Mouse (Mus musculus) c-Kit-positive CD71-positive TER-119-positive erythroid progenitor cells, embryonic 14.5 days (primary cell): ENCODE measurements around the gene Mbd5.
A peak's percentile ranks its signal among the peaks of the same experiment; 100 is the strongest.

Source experiments
- DNase-seq: peaks from one replicate; pipeline ENCODE4 v3.0.0-alpha.2; 2013; ENCODE audit warnings: low spot score

Gene Mbd5

GRCm38 (mm10) chr2:48948841-48949584 is at the start of gene Mbd5:
Gene Mbd5 (plus strand): TSS chr2:48949508.
- DNase-seq = peak; percentile 95

- peak; percentile 3 for DNase-seq
These were observed 40.4 kb upstream of the Mbd5 start for GRCm38 (mm10) chr2:48908866-48909265.

GRCm38 (mm10) chr2:48914185-48914584 is 35.1 kb upstream of the Mbd5 start:
- DNase-seq = no peak

GRCm38 (mm10) chr2:48915832-48916231 is 33.5 kb upstream of the Mbd5 start:
- DNase-seq = no peak

DNA sequence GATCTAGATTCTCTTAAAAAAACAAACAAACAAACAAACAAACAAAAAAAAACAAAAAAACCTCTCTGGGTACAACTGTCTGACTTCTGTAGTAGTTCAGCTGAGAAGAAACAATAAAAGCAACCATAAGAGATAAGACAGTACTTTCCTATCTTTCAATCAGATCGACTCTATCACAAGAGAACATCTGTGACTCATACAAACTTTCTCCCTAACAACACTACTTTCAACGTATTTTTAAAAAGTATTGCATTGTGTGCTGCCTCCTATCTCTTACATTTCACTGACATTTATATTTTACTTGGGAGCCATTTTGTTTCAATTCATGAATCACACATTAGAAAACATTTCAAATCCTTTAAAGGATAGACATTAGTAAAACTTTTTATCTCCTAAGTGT is 14.2 kb upstream of the Mbd5 start:
- no peak for DNase-seq

GRCm38 (mm10) chr2:48947761-48948160 is 1.5 kb upstream of the Mbd5 start:
- no peak for DNase-seq

DNA sequence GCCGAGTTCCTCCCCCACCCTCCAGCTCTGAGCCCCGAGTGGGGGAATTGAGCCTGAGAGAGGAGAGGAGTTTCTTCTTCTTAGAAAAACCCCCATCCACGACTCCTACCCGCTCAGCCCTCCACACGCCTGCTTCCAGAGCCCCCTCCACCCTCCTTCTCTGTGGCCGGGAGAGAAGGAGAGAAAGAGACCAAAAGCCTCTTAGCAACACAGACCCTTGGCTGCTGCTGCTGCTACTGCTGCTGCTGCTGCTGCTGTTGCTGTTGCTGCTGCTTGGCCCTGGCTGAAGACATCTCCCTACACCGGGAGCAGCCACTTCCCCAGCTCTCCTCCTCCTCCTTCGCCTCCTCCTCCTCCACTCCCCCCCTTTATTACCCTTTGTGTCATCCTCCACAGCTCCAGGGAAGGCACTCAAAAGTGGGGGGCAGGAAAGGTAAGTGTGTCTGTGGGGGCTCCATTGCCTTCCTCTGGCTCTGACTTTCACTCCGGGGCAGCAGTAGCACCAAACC is 489 bp downstream of the Mbd5 start:
- peak; percentile 29 for DNase-seq

GRCm38 (mm10) chr2:48950252-48950315 is 776 bp downstream of the Mbd5 start, which contains the start of gene Orc4:
Gene Orc4 (minus strand): TSS chr2:48950277.
- DNase-seq = no peak

DNA sequence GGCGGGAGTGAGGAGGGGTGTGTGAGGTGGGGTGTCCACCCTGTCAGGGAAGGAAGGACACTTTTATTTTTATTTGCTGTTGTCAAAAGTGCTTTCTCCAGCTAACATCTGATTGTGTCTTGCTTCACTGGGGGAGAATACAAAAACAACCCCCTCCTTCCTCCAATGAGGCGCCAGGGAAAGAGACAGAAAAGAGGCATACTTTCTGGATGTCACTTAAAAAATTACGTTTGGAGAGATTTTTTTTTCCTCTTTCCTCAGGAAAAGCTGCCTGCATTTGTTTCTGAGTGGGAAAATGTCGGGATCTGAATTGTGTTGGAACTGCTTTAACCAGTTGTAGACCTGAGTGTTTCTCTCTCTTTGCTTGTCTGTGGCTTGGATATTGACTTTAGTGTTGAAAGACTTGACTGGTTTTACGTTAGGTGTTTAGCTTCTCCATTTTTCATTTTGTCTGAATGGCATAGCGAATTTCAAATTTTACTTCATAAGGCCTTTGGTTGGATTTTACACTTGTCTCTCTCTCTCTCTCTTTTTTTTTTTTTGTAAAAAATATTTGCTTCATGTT is 1.1 kb downstream of the Mbd5 start:
- peak; percentile 29 for DNase-seq

DNA sequence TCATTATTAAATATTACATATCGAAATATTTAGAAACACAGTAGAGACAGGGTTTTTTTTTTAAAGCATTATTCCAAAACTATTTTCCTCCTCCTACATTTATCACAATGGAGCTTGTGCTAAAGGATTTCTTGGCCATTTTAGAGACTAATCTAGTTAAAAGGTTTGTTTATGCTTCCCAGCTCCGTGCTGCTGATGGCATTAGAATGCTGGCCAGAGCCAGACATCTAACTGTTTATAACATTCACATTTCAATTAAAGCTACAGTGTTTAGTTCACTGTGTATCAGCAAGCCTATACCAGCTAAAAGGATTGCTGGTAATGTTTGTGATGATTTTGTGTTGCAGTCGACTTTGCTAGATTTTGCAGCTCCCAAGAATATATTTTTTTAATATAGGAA is 7.3 kb downstream of the Mbd5 start:
- DNase-seq = no peak

GRCm38 (mm10) chr2:48978920-48979319 is 29.6 kb downstream of the Mbd5 start:
- no peak for DNase-seq

DNA sequence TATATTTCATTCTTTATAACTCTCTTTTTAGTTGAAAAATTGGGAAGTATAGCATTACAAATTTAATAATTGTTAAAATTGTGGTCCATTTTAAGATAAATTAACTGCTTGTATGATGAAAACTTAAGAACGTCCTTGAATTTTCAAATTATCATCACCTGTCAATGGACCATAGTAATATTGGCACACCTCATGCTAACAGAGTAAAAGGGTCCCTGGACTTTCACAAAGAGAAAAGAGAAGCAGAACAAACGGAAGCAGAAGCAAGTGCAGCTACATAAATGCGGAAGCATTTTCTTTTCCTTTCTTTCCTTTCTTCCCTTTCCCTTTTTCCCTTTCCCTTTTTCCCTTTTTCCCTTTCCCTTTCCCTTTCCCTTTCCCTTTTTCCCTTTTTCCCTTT is 41.0 kb downstream of the Mbd5 start:
- DNase-seq = no peak

DNA sequence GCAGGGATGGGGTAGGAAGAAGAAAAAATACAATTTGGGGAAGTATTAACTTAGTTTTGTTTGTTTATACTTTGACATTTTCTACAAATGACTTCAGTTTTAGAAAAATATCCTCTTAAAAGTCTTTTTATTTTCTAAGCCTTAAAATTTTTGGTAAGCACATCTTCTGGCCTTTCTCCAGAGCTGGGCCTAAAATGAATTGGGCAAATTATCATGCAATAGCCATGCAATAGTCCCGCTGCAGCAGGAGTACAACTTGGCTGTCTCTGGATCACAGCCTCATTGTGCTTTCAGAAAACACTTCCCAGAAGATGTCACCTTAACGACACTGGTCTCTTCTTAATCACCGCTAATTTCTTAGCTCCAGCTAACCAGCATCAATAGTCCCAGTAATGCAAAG is 91.2 kb downstream of the Mbd5 start:
- no peak for DNase-seq

GRCm38 (mm10) chr2:49050030-49050429 is 100.7 kb downstream of the Mbd5 start:
- DNase-seq = no peak

DNA sequence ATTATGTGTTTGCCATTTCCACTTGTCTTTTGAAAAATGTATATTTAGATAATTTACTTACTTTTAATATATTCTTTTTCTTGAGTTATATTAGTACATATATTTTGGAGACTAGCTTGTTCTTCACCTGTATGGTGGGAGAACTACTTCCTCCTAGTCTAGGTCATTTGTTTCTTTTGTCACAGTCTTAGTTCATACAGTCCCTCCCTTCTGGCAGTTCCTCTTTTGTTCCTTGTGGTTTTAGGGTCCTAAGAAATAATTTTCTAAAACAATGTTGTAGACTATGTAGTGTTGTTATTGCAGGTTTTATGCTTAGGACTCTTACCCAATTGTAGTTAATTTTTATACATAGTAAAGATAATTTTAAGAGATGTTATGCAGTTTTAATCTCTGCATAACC is 118.6 kb downstream of the Mbd5 start:
- no peak for DNase-seq

- DNase-seq = no peak
These were observed 135.7 kb downstream of the Mbd5 start for GRCm38 (mm10) chr2:49084966-49085365.

GRCm38 (mm10) chr2:49090771-49091170 is 141.5 kb downstream of the Mbd5 start:
- no peak for DNase-seq

GRCm38 (mm10) chr2:49096765-49097164 is 147.5 kb downstream of the Mbd5 start:
- no peak for DNase-seq

DNA sequence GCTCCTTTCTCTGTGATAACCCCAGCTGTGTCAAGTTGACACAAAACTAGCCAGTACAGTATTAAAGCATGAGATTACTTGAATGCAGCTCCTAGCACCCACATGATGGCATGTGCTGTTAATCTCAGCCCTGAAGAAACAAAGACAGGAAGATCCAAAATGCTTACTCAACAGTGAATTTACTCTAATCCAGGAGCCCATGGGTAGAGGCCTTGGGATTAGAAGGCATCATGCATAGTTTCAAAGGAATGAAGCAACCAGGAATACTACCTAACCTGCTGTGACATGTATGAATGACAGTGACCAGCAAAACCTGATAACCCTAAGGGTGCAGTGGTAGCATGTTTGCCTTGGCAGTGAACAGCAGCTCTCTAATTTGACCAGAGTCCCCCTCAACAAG is 159.6 kb downstream of the Mbd5 start:
- DNase-seq = no peak

DNA sequence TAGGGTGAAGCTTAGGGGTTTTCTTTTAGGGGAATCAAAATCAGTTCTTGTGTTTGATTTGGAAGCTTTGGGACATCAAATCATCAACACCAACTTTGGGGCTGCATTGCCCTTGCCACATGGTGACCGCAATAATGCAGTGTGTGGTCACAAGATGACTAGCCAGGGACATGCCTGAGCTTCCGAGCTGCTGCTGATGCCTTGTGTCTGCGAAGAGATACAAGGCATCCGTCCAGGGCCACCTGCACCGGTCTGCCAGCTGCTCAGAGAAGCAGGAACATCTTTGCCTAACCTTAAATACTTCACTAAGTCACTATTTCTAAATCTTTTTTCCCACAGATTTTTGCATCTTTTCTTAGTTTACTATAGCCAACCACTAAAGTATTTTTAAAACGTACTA is 170.6 kb downstream of the Mbd5 start:
- DNase-seq = no peak

GRCm38 (mm10) chr2:49121603-49122002 is 172.3 kb downstream of the Mbd5 start:
- no peak for DNase-seq

DNA sequence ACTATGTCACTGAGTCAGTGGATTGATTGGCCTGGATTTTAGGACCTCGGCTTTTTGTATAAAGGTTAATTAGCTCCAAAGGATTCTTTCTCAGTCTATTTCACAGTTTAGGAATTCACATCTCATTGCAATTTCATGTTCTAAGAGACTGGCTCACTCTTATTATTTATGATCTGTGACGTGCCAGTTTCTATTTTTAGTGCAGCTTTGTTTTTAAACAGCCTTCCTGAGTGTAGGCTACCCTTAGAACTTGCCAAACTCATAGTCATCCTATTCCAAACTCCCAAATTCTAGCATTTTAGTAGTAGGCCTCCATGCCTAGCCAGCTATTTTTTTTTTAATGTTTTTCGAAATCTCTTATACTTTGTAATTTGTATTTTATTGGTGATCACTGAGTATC is 192.9 kb downstream of the Mbd5 start:
- no peak for DNase-seq

- DNase-seq = no peak
These were observed 204.3 kb downstream of the Mbd5 start for GRCm38 (mm10) chr2:49153649-49154048.

- peak; percentile 42 for DNase-seq
These were observed 211.1 kb downstream of the Mbd5 start for GRCm38 (mm10) chr2:49160232-49160947.
